Mouse (Mus musculus) heart, postnatal 25 days (tissue): ENCODE results near the gene Ugt1a6b. TPM values are rescaled to one million over a fixed set of nuclear protein-coding genes. Genes with fewer than 3 reads are reported as not detected.
"Not testable (repeated sequence)": the region's sequence is repeated elsewhere in the genome, so short reads cannot be mapped to it uniquely, and the experiment has no call there.

Experiments
- DNase-seq: peaks from one replicate; pipeline ENCODE4 v3.0.0; 2022; ENCODE audit warnings: low spot score
- intact Hi-C: fragments of 180-260 bp; cut with DNase I; formaldehyde crosslinking; loops from one replicate; pipeline ENCODE4 v1.15.1; 2025
- total RNA-seq, 2 experiments: library from RNA; stranded (reverse); gene quantifications; 2 replicates each; pipeline ENCODE4 v1.2.3; 2021

The Ugt1a6b gene
- total RNA-seq, result under 1 TPM; 0.57 to 0.67 TPM

- DNase-seq, intact Hi-C loops: not testable (repeated sequence)
These were observed at the start of gene Ugt1a6b for GRCm38 (mm10) chr1:88103019-88103418. TSS of gene Ugt1a6b (plus strand) at chr1:88103252.

GRCm38 (mm10) chr1:88055088-88055487 lies 48.0 kb upstream of the Ugt1a6b start, which contains the start of gene Ugt1a10:
TSS of gene Ugt1a10 (plus strand) at chr1:88055388.
- intact Hi-C loops, result no loop called here
- no peak for DNase-seq

- DNase-seq, intact Hi-C loops: not testable (repeated sequence)
These were observed 36.5 kb upstream of the Ugt1a6b start for GRCm38 (mm10) chr1:88066472-88067102.

- intact Hi-C loops, result no loop called here
- DNase-seq, result no peak
These were observed 32.6 kb upstream of the Ugt1a6b start, which contains the start of gene Ugt1a9 for GRCm38 (mm10) chr1:88070495-88070894. TSS of gene Ugt1a9 (plus strand) at chr1:88070800.

- intact Hi-C loops, result no loop called here
- DNase-seq, result no peak
These were observed 32.1 kb upstream of the Ugt1a6b start for GRCm38 (mm10) chr1:88070902-88071301.

GRCm38 (mm10) chr1:88074471-88074870 lies 28.6 kb upstream of the Ugt1a6b start:
- intact Hi-C loops, result no loop called here
- DNase-seq, result no peak

- DNase-seq, result no peak
- intact Hi-C loops, result no loop called here
These were observed 25.9 kb upstream of the Ugt1a6b start for GRCm38 (mm10) chr1:88077128-88077527.

- intact Hi-C loops, result no loop called here
- DNase-seq, result no peak
These were observed 21.4 kb upstream of the Ugt1a6b start for GRCm38 (mm10) chr1:88081670-88082069.

- intact Hi-C loops, result no loop called here
- DNase-seq, result no peak
These were observed 16.9 kb upstream of the Ugt1a6b start for GRCm38 (mm10) chr1:88086125-88086524.

- intact Hi-C loops, result no loop called here
These were observed 15.5 kb upstream of the Ugt1a6b start, which contains the start of gene Ugt1a8 for GRCm38 (mm10) chr1:88087513-88087912. TSS of gene Ugt1a8 (plus strand) at chr1:88087813.

GRCm38 (mm10) chr1:88092341-88092740 lies 10.7 kb upstream of the Ugt1a6b start:
- no peak for DNase-seq
- intact Hi-C loops, result no loop called here

More at GRCm38 (mm10) chr1:88087513-88087912, 15.5 kb upstream of the Ugt1a6b start, which contains the start of gene Ugt1a8:
- DNase-seq, result no peak

GRCm38 (mm10) chr1:88094270-88094676 lies 8.8 kb upstream of the Ugt1a6b start:
- DNase-seq, intact Hi-C loops: not testable (repeated sequence)

- intact Hi-C loops, result no loop called here
- peak; percentile 13 for DNase-seq
These were observed 8.0 kb upstream of the Ugt1a6b start, which contains the start of gene Ugt1a7c for GRCm38 (mm10) chr1:88094941-88095492. TSS of gene Ugt1a7c (plus strand) at chr1:88095062.

- intact Hi-C loops, DNase-seq: not testable (repeated sequence)
These were observed 4.5 kb upstream of the Ugt1a6b start for GRCm38 (mm10) chr1:88098546-88098945.

GRCm38 (mm10) chr1:88099691-88100090 lies 3.4 kb upstream of the Ugt1a6b start:
- intact Hi-C loops, DNase-seq: not testable (repeated sequence)

GRCm38 (mm10) chr1:88103697-88104468 lies 831 bp downstream of the Ugt1a6b start:
- DNase-seq, intact Hi-C loops: not testable (repeated sequence)

GRCm38 (mm10) chr1:88104667-88105430 lies 1.8 kb downstream of the Ugt1a6b start:
- no peak for DNase-seq
- intact Hi-C loops, result no loop called here

GRCm38 (mm10) chr1:88105656-88106055 lies 2.6 kb downstream of the Ugt1a6b start:
- intact Hi-C loops, result no loop called here
- no peak for DNase-seq

GRCm38 (mm10) chr1:88109027-88109557 lies 6.0 kb downstream of the Ugt1a6b start:
- DNase-seq, intact Hi-C loops: not testable (repeated sequence)
